1 mouse cellular context compared by ENCODE assay signal in the genomic region with DNA sequence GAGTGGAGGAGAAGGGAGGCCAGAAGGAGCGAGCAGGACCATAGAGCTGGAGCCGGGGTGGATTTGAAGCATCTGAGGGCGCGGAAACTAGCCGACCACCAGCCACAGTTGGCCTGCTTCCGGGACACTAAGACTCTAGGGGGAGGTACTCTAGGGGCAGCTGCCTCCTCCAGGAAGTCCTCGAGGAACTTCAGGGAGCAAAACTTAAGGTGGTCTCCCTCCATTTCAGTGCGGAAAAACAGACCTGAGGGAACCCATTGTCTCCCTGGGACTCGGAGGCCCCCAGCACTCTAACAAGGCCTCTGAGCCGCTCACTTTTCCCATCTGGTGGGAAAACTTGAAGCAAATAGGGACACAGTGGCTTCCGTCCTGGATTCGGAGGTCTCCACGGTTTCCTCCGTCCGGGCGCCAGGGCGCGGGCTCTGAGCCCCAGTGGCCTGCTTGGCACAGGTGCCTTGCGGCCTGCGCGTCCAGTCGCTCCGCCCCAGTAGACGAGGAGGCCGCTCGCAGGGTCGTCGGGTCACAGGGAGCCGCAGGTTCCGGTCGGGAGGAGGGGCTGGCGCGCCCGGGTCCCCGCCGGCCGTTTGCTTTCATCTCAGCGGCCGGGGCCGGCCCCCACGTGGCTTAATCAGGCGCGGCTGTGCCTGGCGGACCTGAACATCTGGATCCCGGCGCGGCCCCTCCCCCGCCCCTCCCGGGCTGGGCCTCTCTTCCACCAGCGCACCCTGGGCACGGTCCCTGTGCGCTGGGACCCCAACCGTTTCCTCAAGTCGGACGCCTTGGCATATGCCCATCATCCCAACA.
TF ChIP-seq lines count a peak whose summit lies in the region.

No protein-coding gene starts in this region.

TF ChIP-seq in CH12.LX, 34 proteins besides CTCF, POLR2A, EP300 and RAD21:
- TF ChIP-seq BHLHE40 (IDR thresholded peaks at IDR 0.05; ENCODE audit: low read depth, low read length) (peak; percentile 50; the same call in 1 of the 2 replicates), MAX (IDR thresholded peaks at IDR 0.05; ENCODE audit: low read length) (peak; percentile 29; the same call in 1 of the 2 replicates), TCF12 (IDR thresholded peaks at IDR 0.05; ENCODE audit: low read depth, low read length) (peak; percentile 40; the same call in 1 of the 2 replicates), USF1 (IDR thresholded peaks at IDR 0.05; ENCODE audit: low read depth, low read length) (peak; percentile 40), NRF1 (IDR thresholded peaks at IDR 0.05; ENCODE audit: low read depth, low read length) (0 out of 2 replicates have a peak, but pooled peaks have one; percentile 20), IRF4 (IDR thresholded peaks at IDR 0.05; ENCODE audit: low read depth, low read length) (no peak), TBP (conservative IDR thresholded peaks at IDR 0.05; ENCODE audit: low read depth, low read length) (no peak), UBTF (IDR thresholded peaks at IDR 0.05; ENCODE audit: low read depth, low read length) (0 out of 2 replicates have a peak, but pooled peaks have one; percentile 65), MXI1 (IDR thresholded peaks at IDR 0.05; ENCODE audit: low read depth, low read length) (peak; percentile 65; the same call in 1 of the 2 replicates)
